Mouse (Mus musculus) midbrain, embryonic 13.5 days (tissue): Measurements from ENCODE around the gene Ms4a8a. TPM values are rescaled to one million over a fixed set of nuclear protein-coding genes. Genes with fewer than 3 reads are reported as not detected.
"Not testable (repeated sequence)": the region's sequence is repeated elsewhere in the genome, so short reads cannot be mapped to it uniquely, and the experiment has no call there.

ENCODE experiments used
- ATAC-seq: fragments of 200-750 bp; cut with Nextera tagmentation; 2 replicates; pipeline ENCODE4 v1.8.0; 2017; ENCODE audit warnings: mild to moderate bottlenecking, moderate TSS enrichment, moderate library complexity
- H3K27ac ChIP-seq: fragments of 300-500 bp; sonication (generic); 2 replicates; pipeline ENCODE4 v1.5.1; 2015; ENCODE audit warnings: inconsistent platforms, mild to moderate bottlenecking, moderate library complexity
- H3K27me3 ChIP-seq: fragments of 300-500 bp; sonication (generic); 2 replicates; pipeline ENCODE4 v1.6.1; 2015; ENCODE audit warnings: mild to moderate bottlenecking, inconsistent platforms
- H3K36me3 ChIP-seq: fragments of 300-500 bp; sonication (generic); 2 replicates; pipeline ENCODE4 v1.6.1; 2015; ENCODE audit warnings: mild to moderate bottlenecking, inconsistent platforms
- H3K4me1 ChIP-seq: fragments of 300-500 bp; sonication (generic); replicated peaks from 2 replicates; pipeline ENCODE4 v1.6.1; 2015; ENCODE audit warnings: inconsistent platforms
- H3K4me2 ChIP-seq: fragments of 300-500 bp; sonication (generic); replicated peaks from 2 replicates; pipeline ENCODE4 v1.6.1; 2015; ENCODE audit warnings: moderate library complexity, mild to moderate bottlenecking, inconsistent platforms
- H3K4me3 ChIP-seq: fragments of 300-500 bp; sonication (generic); replicated peaks from 2 replicates; pipeline ENCODE4 v1.5.1; 2015; ENCODE audit warnings: mild to moderate bottlenecking, inconsistent platforms
- H3K9ac ChIP-seq: fragments of 300-500 bp; sonication (generic); replicated peaks from 2 replicates; pipeline ENCODE4 v1.6.1; 2015; ENCODE audit warnings: mild to moderate bottlenecking, inconsistent platforms
- H3K9me3 ChIP-seq: fragments of 300-500 bp; sonication (generic); 2 replicates; pipeline ENCODE4 v1.6.1; 2016; ENCODE audit warnings: mild to moderate bottlenecking, inconsistent platforms
- WGBS: fragments of 180-500 bp; shearing (Covaris S2); methylation state at CpG from one replicate; pipeline ENCODE4 v1.1.7; 2015; 5-methylcytosine and 5-hydroxymethylcytosine counted together
- polyA plus RNA-seq: library from polyadenylated mRNA; unstranded; fragments of >200 nt; fragmentation: Nextera tagmentation; extraction: Ambion mirVana; gene quantifications from 2 replicates; pipeline ENCODE4 v1.2.1, GENCODE M21; 2015

Ms4a8a gene
- polyA plus RNA-seq = not detected in 2 replicates

DNA sequence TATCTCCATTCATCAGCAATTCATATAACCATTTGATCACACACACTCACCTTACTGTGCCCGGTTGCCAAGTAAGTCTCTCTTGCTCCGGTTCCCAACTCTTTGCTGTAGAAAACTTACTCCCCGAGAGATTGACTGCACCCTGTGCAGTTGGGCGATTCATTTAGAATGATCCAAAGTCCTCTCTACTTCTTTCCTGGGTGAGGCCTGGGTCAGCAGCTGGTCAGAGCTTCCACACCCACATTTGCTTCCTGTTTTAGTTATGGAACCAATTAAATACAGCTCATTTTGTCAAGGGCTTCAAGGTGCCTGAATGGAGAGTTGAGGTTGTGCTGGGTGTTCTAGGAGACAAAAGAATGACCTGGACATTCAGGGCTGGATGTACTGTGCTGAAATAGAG, at the start of gene Ms4a8a:
Gene Ms4a8a, minus strand, starts transcription at position 169 of the 400 bp plus-strand sequence.
- ATAC-seq = no peak
- no peak within 1 kb of the TSS for H3K27ac ChIP-seq
- no peaks in the 10 kb centered on the region for H3K36me3 ChIP-seq
- H3K4me1 ChIP-seq = no peaks in the 10 kb centered on the region
- no peaks in the 10 kb centered on the region for H3K9me3 ChIP-seq
- no peak within 1 kb of the TSS for H3K9ac ChIP-seq
- H3K4me2 ChIP-seq = no peak within 1 kb of the TSS
- 91% methylated on average over 4 of the region's 4 CpGs for WGBS
- H3K27me3 ChIP-seq = no peaks in the 10 kb centered on the region
- H3K4me3 ChIP-seq = no peak within 1 kb of the TSS

DNA sequence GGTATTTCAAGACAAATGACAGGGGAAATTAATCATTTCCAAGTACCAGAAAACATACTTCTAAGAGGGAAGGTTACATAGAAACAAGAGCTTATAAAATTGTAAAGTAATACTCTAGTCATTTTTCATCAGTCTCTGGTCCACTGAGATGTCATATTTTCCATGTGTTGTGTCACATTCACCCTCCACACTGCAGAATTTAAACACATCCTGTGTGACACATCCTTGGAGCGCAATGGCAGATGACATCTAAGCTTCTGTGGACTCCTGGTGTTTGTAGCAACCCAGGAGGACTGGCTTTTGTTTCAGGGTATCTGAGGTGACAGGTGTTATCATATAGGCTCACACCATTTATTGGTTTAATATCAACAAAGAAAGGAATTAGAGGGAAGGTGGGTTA, 48.8 kb upstream of the Ms4a8a start:
- ATAC-seq = no peak
- H3K36me3 ChIP-seq = no peaks in the 10 kb centered on the region
- 96% methylated on average over 1 of the region's 1 CpGs for WGBS
- no peaks in the 10 kb centered on the region for H3K4me1 ChIP-seq
- no peak overlapping the region for H3K27ac ChIP-seq
- H3K9ac ChIP-seq = no peak overlapping the region
- 0 out of 2 replicates have a peak, but pooled peaks cover 2% of the 10 kb centered on the region for H3K9me3 ChIP-seq
- no peak overlapping the region for H3K4me2 ChIP-seq
- no peaks in the 10 kb centered on the region for H3K27me3 ChIP-seq
- no peak overlapping the region for H3K4me3 ChIP-seq

DNA sequence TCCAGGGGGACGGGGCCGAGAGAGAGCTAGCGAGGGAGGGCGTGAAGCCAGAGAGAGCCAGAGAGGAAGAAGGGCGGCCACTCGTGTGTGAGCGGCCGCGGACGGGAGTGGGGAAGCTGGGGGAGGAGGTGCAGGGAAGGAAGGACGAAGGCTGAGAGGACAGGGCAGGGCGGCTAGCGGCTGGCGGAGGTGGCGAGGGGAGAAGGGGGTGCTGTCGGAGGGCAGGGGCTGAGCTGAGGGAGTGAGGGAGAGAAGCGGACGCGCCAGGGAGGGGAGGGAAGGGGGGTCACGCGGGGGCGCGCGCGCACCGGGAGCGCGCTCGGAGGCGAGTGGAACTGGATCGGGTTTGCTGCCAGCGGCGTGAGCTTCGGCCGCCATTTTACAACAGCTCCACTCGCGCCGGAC, 40.1 kb upstream of the Ms4a8a start:
- ATAC-seq = peak; percentile 100
- not testable (repeated sequence) for H3K4me1 ChIP-seq, H3K36me3 ChIP-seq, H3K9me3 ChIP-seq, H3K27me3 ChIP-seq, H3K27ac ChIP-seq
- H3K4me3 ChIP-seq = peak overlapping the region; percentile 40
- WGBS = 2% methylated on average over 13 of the region's 38 CpGs
- peak overlapping the region; percentile 51 for H3K9ac ChIP-seq
- peak overlapping the region; percentile 46 for H3K4me2 ChIP-seq

DNA sequence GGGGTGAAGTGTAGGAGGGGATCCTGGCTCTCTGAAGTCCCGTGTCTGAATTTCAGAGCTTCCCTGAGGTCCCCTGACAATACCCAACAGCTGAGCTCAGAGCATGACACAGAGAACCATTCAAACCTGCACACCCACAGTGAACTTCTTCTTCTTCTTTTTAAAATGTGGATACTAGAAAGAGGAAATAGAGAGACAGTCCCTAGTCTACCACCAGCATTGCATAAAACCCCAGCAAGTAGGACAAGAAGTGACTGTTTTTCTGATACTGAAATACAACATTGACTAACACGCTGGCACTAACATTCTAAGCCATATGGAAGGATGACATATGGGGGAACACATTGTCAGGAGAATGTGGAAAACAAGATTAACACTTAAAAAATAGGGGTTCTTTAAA, 38.4 kb upstream of the Ms4a8a start:
- no peak overlapping the region for H3K4me2 ChIP-seq
- H3K4me1 ChIP-seq = no peaks in the 10 kb centered on the region
- no peak for ATAC-seq
- H3K9ac ChIP-seq = no peak overlapping the region
- WGBS = 91% methylated on average over 2 of the region's 2 CpGs
- H3K36me3 ChIP-seq = no peaks in the 10 kb centered on the region
- no peak overlapping the region for H3K4me3 ChIP-seq
- H3K27ac ChIP-seq = no peak overlapping the region
- H3K27me3 ChIP-seq = no peaks in the 10 kb centered on the region; the same call in 1 of the 2 replicates
- peaks cover under 1% of the 10 kb centered on the region for H3K9me3 ChIP-seq

DNA sequence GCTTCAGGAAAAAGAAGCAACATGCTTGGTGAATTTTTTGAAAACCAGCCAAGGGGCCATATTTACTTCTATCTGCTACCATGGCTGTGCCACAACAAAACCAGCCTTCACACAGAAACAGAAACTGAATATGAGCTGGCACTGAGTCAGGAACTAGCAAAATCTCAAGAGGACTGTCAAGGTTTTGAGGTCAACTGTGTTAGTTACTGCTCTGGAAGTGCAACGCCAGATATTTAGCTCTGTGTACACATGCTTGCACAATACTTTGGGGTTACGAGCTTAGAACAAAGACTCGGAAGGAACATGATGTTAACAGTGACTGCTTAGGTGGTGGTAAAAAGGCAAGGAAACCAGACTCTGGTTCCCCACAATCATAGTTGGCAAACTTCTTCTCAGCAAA, 26.8 kb upstream of the Ms4a8a start:
- WGBS = 94% methylated on average over 3 of the region's 3 CpGs
- no peak for ATAC-seq

DNA sequence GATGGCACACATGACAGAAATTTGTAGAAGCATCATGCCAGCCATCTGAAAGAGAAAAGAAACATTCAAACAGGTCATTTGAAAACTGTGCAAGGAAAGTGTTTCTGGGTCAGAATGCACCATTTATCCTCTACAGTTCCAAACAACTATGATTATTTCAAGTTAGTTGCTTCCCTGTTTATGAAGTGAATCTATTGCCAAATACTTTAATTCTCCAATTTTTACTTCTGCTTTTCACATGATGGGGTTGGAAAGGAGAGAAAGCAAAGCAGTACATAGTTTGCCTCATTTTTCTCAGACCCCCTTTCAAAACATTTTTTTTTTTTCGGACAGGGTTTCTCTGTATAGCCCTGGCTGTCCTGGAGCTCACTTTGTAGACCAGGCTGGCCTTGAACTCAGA, 21.0 kb upstream of the Ms4a8a start:
- 77% methylated on average over 1 of the region's 1 CpGs for WGBS

More for the DNA sequence above, 26.8 kb upstream of the Ms4a8a start:
- H3K9me3 ChIP-seq = no peaks in the 10 kb centered on the region
- no peaks in the 10 kb centered on the region for H3K4me1 ChIP-seq
- no peak overlapping the region for H3K4me3 ChIP-seq
- H3K27me3 ChIP-seq = no peaks in the 10 kb centered on the region
- no peaks in the 10 kb centered on the region for H3K36me3 ChIP-seq
- H3K9ac ChIP-seq = no peak overlapping the region
- no peak overlapping the region for H3K27ac ChIP-seq
- H3K4me2 ChIP-seq = no peak overlapping the region

DNA sequence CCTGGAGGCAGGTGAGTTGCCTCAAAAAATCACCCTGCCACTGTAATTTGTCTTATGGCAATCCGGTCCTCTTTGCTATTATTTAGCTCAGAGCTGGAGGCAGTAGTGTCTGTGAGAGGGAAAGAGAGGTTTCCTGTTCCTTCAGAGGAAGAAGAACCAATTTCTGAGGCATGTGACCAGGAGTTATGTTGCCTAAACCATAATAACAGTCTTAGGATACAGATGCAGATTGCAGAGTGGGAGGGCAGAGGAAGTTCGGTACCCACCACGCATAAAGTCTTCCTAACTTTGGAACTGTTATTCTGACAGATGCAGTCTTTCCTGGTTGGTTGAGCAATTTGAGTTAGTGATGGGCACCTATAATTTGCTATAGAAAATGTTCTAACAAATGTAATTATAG, 17.5 kb upstream of the Ms4a8a start:
- no peaks in the 10 kb centered on the region for H3K36me3 ChIP-seq
- no peak overlapping the region for H3K9ac ChIP-seq
- no peaks in the 10 kb centered on the region for H3K9me3 ChIP-seq
- WGBS = 81% methylated on average over 3 of the region's 3 CpGs
- H3K4me1 ChIP-seq = no peaks in the 10 kb centered on the region
- H3K27me3 ChIP-seq = peaks cover 6% of the 10 kb centered on the region
- H3K4me3 ChIP-seq = no peak overlapping the region
- H3K4me2 ChIP-seq = no peak overlapping the region
- ATAC-seq = no peak
- H3K27ac ChIP-seq = no peak overlapping the region

More for the DNA sequence above, 21.0 kb upstream of the Ms4a8a start:
- Histone ChIP-seq H3K9me3 (no peaks in the 10 kb centered on the region), H3K4me1 (no peaks in the 10 kb centered on the region), H3K4me3 (no peak overlapping the region), H3K27ac (no peak overlapping the region), H3K4me2 (no peak overlapping the region), H3K9ac (no peak overlapping the region), H3K36me3 (no peaks in the 10 kb centered on the region), H3K27me3 (no peaks in the 10 kb centered on the region)
- ATAC-seq = no peak

DNA sequence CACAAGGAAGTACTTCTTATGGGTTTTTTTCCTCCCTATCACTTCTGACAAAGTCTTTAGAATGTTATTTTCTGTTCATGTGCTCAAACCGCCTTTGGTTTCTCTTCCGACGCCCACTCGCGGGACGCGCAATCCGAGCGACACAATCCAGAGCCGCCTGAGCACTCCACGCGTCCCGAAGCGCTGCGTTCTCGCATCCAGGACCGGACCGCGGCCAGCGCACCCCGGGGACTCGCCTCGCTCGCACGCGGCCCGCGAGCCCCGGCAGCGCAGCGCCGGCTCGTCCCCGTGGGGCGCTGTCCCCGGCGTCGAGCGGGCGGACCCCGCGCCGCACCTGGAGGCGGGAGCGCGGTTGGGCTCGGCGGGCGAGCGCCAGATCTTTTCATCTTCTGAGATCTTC, 11.2 kb upstream of the Ms4a8a start:
- H3K27me3 ChIP-seq = peaks cover 17% of the 10 kb centered on the region
- H3K27ac ChIP-seq, H3K36me3 ChIP-seq, ATAC-seq, H3K9me3 ChIP-seq, H3K4me1 ChIP-seq: not testable (repeated sequence)
- peak overlapping the region; percentile 48; the same call in 1 of the 2 replicates for H3K9ac ChIP-seq
- peak overlapping the region; percentile 58 for H3K4me2 ChIP-seq
- H3K4me3 ChIP-seq = peak overlapping the region; percentile 36
- 6% methylated on average over 50 of the region's 50 CpGs for WGBS

DNA sequence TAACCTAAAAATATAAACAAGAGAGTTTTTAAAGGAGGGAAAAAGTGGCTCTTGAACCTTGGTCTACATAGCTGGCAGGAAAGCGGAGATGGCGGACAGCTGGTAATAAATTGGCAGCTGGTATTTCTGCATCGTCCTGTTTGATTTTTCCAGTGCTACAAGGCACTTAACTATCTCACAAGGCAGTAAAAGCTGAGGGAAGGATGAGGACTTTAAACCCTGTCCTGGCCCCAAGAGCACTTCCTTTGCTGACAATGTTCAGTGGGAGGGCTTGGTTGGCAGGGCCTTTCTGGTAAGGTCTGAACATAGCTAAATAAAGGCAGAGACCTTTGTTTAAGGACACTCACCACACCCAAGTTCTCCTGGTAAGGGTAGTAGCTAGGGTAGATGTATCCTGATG, 10.5 kb downstream of the Ms4a8a start:
- no peaks in the 10 kb centered on the region for H3K4me1 ChIP-seq
- H3K27me3 ChIP-seq = no peaks in the 10 kb centered on the region
- no peak for ATAC-seq
- WGBS = 84% methylated on average over 3 of the region's 3 CpGs
- no peak overlapping the region for H3K9ac ChIP-seq
- no peak overlapping the region for H3K4me3 ChIP-seq
- no peaks in the 10 kb centered on the region for H3K36me3 ChIP-seq
- H3K27ac ChIP-seq = no peak overlapping the region
- no peaks in the 10 kb centered on the region for H3K9me3 ChIP-seq
- H3K4me2 ChIP-seq = no peak overlapping the region

DNA sequence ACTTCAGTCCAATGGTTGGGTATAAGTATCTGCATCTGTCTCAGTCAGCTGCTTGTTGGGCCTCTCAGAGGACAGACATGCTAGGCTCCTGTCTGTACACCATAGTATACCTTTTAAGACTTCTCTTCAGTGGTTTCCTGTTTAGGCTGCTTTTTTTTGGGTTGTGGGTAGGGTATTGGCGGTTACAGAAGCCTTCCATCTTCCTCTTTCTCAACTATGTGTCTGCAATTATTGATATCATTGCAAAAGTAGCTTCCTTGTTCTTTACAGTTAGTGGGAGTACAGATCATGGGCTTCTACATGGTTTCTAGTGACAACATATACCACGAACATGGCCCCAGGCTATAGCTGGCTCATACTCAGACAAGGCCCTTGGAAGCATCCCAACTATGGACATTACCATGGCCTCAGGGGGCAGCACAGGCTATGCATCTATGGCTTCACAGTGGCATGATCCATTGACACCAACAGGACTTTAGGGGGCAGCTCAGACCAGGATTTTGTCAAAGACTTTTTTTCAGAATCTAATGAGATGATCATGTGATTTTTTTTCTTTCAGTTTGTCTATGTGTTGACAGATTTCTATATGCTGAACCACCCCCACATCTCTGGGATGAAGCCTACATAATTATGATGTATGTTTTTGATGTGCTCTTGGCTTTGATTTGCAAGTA, 15.6 kb downstream of the Ms4a8a start:
- Histone ChIP-seq H3K27me3 (no peaks in the 10 kb centered on the region), H3K9me3 (no peaks in the 10 kb centered on the region), H3K4me1 (no peaks in the 10 kb centered on the region), H3K36me3 (no peaks in the 10 kb centered on the region), H3K4me2 (no peak overlapping the region), H3K27ac (no peak overlapping the region), H3K4me3 (no peak overlapping the region), H3K9ac (no peak overlapping the region)
- 94% methylated on average over 2 of the region's 2 CpGs for WGBS
- no peak for ATAC-seq

DNA sequence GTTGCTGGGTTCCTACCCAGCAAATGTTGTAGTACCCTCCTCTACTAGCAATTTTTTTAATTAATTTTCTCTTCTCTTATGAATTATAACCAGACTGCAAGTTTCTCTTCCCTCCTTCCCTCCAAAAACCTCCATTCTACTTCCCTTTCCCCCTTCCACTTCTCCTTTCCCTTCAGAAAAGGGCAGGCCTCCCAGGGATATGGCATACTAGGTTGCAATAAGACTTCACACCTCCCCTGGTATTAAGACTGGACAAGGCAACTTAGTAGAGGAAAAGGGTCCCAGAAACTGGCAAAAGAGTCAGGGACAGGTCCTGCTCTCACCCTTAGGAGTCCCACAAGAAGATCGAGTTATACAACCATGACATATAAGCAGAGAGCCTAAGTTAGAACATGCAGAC, 20.0 kb downstream of the Ms4a8a start:
- 87% methylated on average over 1 of the region's 1 CpGs for WGBS
- Histone ChIP-seq H3K4me1 (no peaks in the 10 kb centered on the region), H3K27me3 (no peaks in the 10 kb centered on the region), H3K4me2 (no peak overlapping the region), H3K27ac (no peak overlapping the region), H3K9ac (no peak overlapping the region), H3K9me3 (no peaks in the 10 kb centered on the region), H3K4me3 (no peak overlapping the region), H3K36me3 (no peaks in the 10 kb centered on the region)
- ATAC-seq = no peak

DNA sequence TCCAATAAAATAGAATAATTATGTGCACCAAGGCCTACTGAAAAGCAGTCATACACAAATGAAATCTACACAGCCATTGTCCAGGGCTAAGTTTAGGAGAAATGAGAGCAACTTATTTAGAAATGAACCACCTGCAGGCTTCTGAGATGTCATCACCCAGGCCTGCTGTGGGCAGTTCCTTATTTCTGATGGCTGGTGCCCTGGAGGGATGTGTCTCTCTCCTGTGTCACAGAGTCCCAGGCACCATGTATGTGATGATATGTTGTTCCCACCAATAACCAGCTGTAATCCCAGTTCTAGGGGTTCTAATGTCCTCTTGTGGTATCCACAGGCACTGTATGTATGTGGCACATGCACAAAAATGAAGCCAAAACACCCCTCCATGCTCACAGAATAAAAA, 20.9 kb downstream of the Ms4a8a start:
- no peak for ATAC-seq
- Histone ChIP-seq H3K9me3 (no peaks in the 10 kb centered on the region), H3K4me3 (no peak overlapping the region)

DNA sequence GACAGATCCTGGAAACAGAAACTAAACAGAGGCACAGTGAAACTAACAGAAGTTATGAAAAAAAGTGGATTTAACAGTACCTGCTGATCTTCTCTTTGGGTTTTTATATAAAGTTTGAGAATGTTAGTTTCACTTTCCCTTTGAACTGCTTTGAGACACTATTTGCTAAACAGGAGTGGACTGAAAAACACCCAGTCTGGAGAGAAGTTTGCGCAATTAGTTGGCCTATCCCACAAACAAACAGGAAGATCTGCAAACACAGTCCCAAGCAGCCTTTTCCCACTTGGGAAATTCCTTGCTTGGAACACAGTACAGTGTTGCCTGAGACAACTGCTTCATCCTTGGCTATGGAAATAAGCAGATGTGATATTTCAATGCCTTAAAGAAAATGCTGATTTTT, 25.2 kb downstream of the Ms4a8a start:
- not testable (repeated sequence) for H3K4me2 ChIP-seq, H3K4me3 ChIP-seq, H3K9ac ChIP-seq, H3K9me3 ChIP-seq, H3K27me3 ChIP-seq, ATAC-seq, H3K36me3 ChIP-seq, H3K27ac ChIP-seq, H3K4me1 ChIP-seq
- WGBS = 94% methylated on average over 1 of the region's 1 CpGs

More for the DNA sequence above, 20.9 kb downstream of the Ms4a8a start:
- no peaks in the 10 kb centered on the region for H3K36me3 ChIP-seq
- H3K9ac ChIP-seq = no peak overlapping the region
- H3K27ac ChIP-seq = no peak overlapping the region
- H3K4me1 ChIP-seq = no peaks in the 10 kb centered on the region
- no peak overlapping the region for H3K4me2 ChIP-seq
- no peaks in the 10 kb centered on the region for H3K27me3 ChIP-seq
